Mouse (Mus musculus) E14TG2a.4 (cell line): Measurements from ENCODE around the gene Keap1.
"Not testable (repeated sequence)": the region's sequence is repeated elsewhere in the genome, so short reads cannot be mapped to it uniquely, and the experiment has no call there.

Experiments used
- H3K27me3 ChIP-seq: 2 replicates; pipeline ENCODE4 v1.6.1; 2014; ENCODE audit warnings: low read length, control low read depth; ENCODE audit not compliant: insufficient read depth
- H3K36me3 ChIP-seq: 2 replicates; pipeline ENCODE4 v1.6.1; 2014; ENCODE audit warnings: low read length, control low read depth; ENCODE audit not compliant: insufficient read depth
- H3K4me1 ChIP-seq: replicated peaks from 2 replicates; pipeline ENCODE4 v1.6.1; 2014; ENCODE audit warnings: low read depth, low read length, control low read depth
- H3K4me3 ChIP-seq: replicated peaks from 2 replicates; pipeline ENCODE4 v1.5.1; 2014; ENCODE audit warnings: mild to moderate bottlenecking, low read length
- H3K9me3 ChIP-seq: 2 replicates; pipeline ENCODE4 v1.6.1; 2014; ENCODE audit warnings: low read length, control low read depth
- CTCF ChIP-seq: conservative IDR thresholded peaks from 2 replicates; pipeline ENCODE4 v1.5.1; 2014; ENCODE audit warnings: low read length
- NANOG ChIP-seq: IDR thresholded peaks from 2 replicates; pipeline ENCODE4 v1.6.1; 2014; ENCODE audit warnings: borderline replicate concordance, low read length, mixed read lengths
- POU5F1 ChIP-seq: IDR thresholded peaks from 2 replicates; pipeline ENCODE4 v1.6.1; 2014; ENCODE audit warnings: low read length, borderline replicate concordance

Gene Keap1

DNA sequence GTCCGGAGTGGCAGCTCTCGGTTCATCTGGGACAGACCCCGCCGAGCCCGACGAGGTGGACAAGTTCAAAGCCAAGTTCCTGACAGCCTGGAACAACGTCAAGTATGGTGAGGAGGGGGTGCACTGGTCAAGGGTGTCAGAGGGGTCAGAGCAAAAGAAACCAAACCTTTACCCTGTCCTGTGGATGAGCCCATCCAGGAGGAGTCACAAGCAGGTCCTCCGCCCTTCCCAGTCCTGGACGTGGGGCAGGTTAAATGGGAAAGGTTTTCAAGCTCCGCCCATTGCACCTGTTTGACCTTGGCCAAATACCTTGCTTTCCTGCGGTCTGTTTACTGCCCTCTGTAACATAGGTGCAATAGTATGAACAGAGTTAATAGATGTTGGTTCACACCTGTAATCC is 26.4 kb upstream of the Keap1 start:
- H3K4me1 ChIP-seq: peaks cover 66% of the 10 kb centered on the region
- peaks cover 47% of the 10 kb centered on the region for H3K36me3 ChIP-seq
- H3K27me3 ChIP-seq: no peaks in the 10 kb centered on the region
- TF ChIP-seq CTCF (no peak), POU5F1 (no peak), NANOG (no peak)
- peak overlapping the region; percentile 100 for H3K4me3 ChIP-seq
- no peaks in the 10 kb centered on the region for H3K9me3 ChIP-seq

GRCm38 (mm10) chr9:21265000-21265561 is 25.9 kb upstream of the Keap1 start, which contains the start of gene Atg4d:
Atg4d (plus strand) TSS chr9:21265293.
- H3K4me3 ChIP-seq: peak within 1 kb of the TSS; percentile 100
- peaks cover 41% of the 10 kb centered on the region for H3K36me3 ChIP-seq
- no peak for TF ChIP-seq CTCF
- no peak for TF ChIP-seq POU5F1
- TF ChIP-seq NANOG: no peak
- no peaks in the 10 kb centered on the region for H3K9me3 ChIP-seq
- peaks cover 60% of the 10 kb centered on the region for H3K4me1 ChIP-seq
- no peaks in the 10 kb centered on the region for H3K27me3 ChIP-seq

DNA sequence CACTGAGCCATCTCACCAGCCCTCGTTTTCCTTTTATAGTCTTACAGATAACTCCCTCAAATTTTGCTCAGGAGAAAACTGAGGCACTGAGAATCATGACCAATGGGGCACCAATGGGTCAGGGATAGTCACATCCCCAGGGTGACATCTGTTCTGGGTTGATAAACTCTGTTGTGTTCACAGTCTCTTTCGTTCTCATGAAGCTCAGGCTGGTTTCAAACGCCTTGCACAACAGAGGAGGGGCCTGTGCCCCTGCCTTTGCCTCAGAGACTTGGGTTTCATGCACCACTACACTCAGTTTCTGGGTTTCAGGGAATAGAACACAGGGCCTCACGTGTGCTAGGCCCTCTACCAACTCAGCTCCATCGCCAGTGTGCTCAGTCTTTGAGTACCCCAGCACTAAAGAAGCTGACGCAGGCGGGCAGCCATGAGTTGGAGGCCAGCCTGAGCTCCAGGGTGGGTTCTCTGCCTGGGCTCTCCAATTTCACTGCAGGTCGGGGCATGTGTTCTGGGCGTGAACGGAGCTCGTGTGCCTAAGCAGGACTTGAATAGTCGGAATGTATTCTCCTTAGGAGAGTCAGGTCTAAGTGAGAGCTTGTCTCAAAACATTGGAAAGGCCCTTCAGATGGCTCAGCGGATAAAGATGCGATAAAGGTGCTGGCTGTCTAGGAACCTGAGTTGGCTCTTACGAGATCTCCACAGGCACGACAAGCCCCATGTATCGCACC is 25.3 kb upstream of the Keap1 start:
- Histone ChIP-seq H3K4me3 (peak overlapping the region; percentile 100), H3K4me1 (peaks cover 59% of the 10 kb centered on the region), H3K9me3 (no peaks in the 10 kb centered on the region), H3K27me3 (no peaks in the 10 kb centered on the region), H3K36me3 (peaks cover 35% of the 10 kb centered on the region)
- TF ChIP-seq NANOG: no peak
- TF ChIP-seq CTCF: no peak
- TF ChIP-seq POU5F1: no peak

DNA sequence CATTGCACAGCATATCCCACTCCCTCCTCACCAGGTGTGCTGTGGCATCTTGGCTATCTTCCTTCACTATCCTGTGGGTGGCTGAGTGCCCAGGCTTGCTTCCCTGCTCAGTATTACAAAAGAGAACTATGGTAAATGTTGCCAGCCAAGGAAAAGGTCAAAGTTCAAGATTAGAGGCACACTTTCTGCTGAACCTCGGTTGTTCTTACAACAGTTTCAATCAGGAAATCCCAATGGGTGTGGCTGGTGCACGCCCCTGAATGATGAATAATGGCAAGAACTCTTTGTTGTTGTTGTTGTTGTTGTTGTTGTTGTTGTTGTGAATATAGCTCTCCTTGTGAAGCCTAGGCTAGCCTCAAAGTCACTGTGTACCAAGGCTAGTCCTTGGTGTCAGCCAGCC is 22.7 kb upstream of the Keap1 start:
- Histone ChIP-seq H3K4me3 (peak overlapping the region; percentile 27; the same call in 1 of the 2 replicates), H3K4me1 (peaks cover 48% of the 10 kb centered on the region), H3K9me3 (no peaks in the 10 kb centered on the region), H3K36me3 (peaks cover 9% of the 10 kb centered on the region), H3K27me3 (no peaks in the 10 kb centered on the region)
- TF ChIP-seq POU5F1: no peak
- no peak for TF ChIP-seq NANOG
- TF ChIP-seq CTCF: no peak

DNA sequence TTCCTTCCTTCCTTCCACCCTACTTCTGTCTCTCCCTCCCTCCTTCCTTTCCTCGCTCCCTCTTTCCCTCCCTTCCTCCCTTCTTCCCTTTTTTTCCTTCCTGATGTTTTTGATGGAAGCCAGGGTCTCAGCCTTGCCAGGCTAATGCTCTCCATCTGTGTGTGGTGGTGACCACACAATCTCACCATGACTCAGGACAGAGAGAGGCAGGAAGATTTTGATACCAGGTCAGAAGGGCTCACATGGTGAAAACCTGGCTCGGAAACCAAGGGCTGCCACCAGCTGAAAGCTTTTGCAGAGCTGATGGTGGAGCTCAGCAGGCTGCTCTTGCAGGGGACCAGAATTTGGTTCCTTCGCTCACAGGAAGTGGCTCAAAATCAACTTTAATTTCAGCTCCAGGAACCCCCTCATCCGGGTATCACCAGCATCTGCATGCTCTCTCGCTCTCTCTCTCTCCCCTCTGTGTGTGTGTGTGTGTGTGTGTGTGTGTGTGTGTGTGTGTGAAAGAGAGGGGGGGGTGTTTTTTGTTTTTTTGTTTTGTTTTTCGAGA is 21.4 kb upstream of the Keap1 start:
- H3K27me3 ChIP-seq: no peaks in the 10 kb centered on the region
- no peak for TF ChIP-seq POU5F1
- TF ChIP-seq CTCF: no peak
- TF ChIP-seq NANOG: no peak
- H3K9me3 ChIP-seq: no peaks in the 10 kb centered on the region

GRCm38 (mm10) chr9:21256349-21256748 is 17.2 kb upstream of the Keap1 start:
- not testable (repeated sequence) for H3K4me3 ChIP-seq, H3K36me3 ChIP-seq, H3K9me3 ChIP-seq, H3K27me3 ChIP-seq
- peaks cover 12% of the 10 kb centered on the region for H3K4me1 ChIP-seq

More for the DNA sequence above, 21.4 kb upstream of the Keap1 start:
- H3K36me3 ChIP-seq: no peaks in the 10 kb centered on the region
- H3K4me3 ChIP-seq: no peak overlapping the region
- H3K4me1 ChIP-seq: peaks cover 35% of the 10 kb centered on the region

DNA sequence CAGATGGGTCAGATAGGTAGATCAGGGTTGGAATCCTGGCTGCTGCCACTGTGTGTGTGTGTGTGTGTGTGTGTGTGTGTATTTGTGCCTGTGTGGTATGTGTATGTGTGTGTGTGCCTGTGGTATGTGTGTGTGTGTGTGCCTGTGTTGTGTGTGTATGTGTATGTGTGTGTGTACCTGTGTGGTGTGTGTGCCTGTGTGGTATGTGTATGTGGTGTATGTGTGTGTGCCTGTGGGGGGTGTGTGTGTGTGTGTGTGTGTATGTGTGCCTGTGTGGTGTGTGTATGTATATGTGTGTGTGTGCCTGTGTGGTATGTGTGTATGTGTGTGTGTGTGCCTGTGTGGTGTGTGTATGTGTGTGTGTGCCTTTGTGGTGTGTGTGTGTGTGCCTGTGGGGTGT is 15.5 kb upstream of the Keap1 start:
- H3K4me1 ChIP-seq: peaks cover 25% of the 10 kb centered on the region
- no peaks in the 10 kb centered on the region for H3K36me3 ChIP-seq
- peaks cover 11% of the 10 kb centered on the region for H3K27me3 ChIP-seq
- no peak overlapping the region for H3K4me3 ChIP-seq
- H3K9me3 ChIP-seq: no peaks in the 10 kb centered on the region
- no peak for TF ChIP-seq POU5F1
- no peak for TF ChIP-seq CTCF
- no peak for TF ChIP-seq NANOG

- Histone ChIP-seq H3K9me3 (no peaks in the 10 kb centered on the region), H3K27me3 (peaks cover 41% of the 10 kb centered on the region), H3K36me3 (no peaks in the 10 kb centered on the region), H3K4me1 (peaks cover 40% of the 10 kb centered on the region), H3K4me3 (peak overlapping the region; percentile 41)
- TF ChIP-seq NANOG: no peak
- TF ChIP-seq CTCF: no peak
- TF ChIP-seq POU5F1: no peak
Measured at GRCm38 (mm10) chr9:21251116-21251735, 12.1 kb upstream of the Keap1 start.

DNA sequence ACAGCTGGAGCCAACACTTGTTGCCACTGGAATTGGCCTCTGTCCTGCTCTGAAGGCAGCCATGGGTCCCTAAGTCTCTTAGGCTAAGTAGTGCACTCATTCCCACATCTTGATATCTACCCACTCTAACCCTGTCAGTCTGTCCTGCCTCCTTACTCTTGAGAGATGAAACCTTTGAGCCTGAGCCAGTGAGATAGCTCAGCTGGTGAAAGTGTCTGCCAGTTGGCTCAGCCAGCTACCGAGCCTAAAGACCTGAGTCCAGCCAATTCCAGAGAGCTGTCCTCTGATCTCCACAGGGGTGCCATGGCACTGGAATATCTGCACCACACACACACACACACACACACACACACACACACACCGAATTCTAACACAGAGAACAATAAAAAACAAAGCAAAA is 11.3 kb upstream of the Keap1 start:
- no peaks in the 10 kb centered on the region for H3K36me3 ChIP-seq
- H3K4me1 ChIP-seq: peaks cover 40% of the 10 kb centered on the region
- H3K27me3 ChIP-seq: peaks cover 48% of the 10 kb centered on the region
- no peak for TF ChIP-seq NANOG
- TF ChIP-seq POU5F1: no peak
- TF ChIP-seq CTCF: no peak
- no peak overlapping the region for H3K4me3 ChIP-seq
- H3K9me3 ChIP-seq: no peaks in the 10 kb centered on the region
